17 mouse cellular contexts compared by ENCODE assay signal in genomic region chr6:8095856-8096255, GRCm38 (mm10).
DNase-seq lines count a peak whose midpoint lies in the region; ATAC-seq lines count a peak whose summit lies in the region.
"Had no signal": no experiment of that assay in that cellular context is flagged by ENCODE, and none has a peak within 500 bp of the region (broad histone marks: within the 10 kb centered on the region; RNA-seq: fewer than 3 reads in every experiment).

No protein-coding gene starts in this region.

- H3K4me2 ChIP-seq in hindbrain, embryonic 16.5 days (ENCODE audit: low read length): no peak overlapping the region
- H3K4me2 ChIP-seq in hindbrain, embryonic 14.5 days (replicated peaks): no peak overlapping the region
- H3K4me2 ChIP-seq: embryonic facial prominence, embryonic 13.5 days; heart, embryonic 11.5 days; limb, embryonic 12.5 days; liver, embryonic 15.5 days; midbrain, embryonic 11.5 days had no signal

- ATAC-seq in hindbrain, embryonic 16.5 days: peak; percentile 69; the same call in 1 of the 2 replicates
- no peak for ATAC-seq in hindbrain, embryonic 14.5 days (ENCODE audit: low FRiP score)

- no peak overlapping the region for H3K4me3 ChIP-seq in hindbrain, embryonic 16.5 days (ENCODE audit: low read length)
- no peak overlapping the region for H3K4me3 ChIP-seq in hindbrain, embryonic 14.5 days (replicated peaks; ENCODE audit: low read length)
- H3K4me3 ChIP-seq: embryonic facial prominence, embryonic 13.5 days; limb, embryonic 12.5 days; liver, embryonic 15.5 days; myocyte had no signal

- H3K9me3 ChIP-seq in hindbrain, embryonic 16.5 days (ENCODE audit: control insufficient read depth, low read length): no peaks in the 10 kb centered on the region
- no peaks in the 10 kb centered on the region for H3K9me3 ChIP-seq in hindbrain, embryonic 14.5 days (ENCODE audit: control insufficient read depth, low read length)
- H3K9me3 ChIP-seq: embryonic facial prominence, embryonic 13.5 days; limb, embryonic 12.5 days; liver, embryonic 15.5 days had no signal

- DNase-seq in hindbrain, embryonic 14.5 days (ENCODE audit: low spot score): no peak
- peak; percentile 0 for DNase-seq in MN1 (ENCODE audit: low spot score)
- DNase-seq in cerebellum, adult 11-12 months: peak; percentile 82
- DNase-seq in cerebellum, postnatal 36 days: peak; percentile 78
- DNase-seq in right cerebral cortex, adult 2 months (ENCODE audit: low spot score in 2 of 2): no peak
- no peak for DNase-seq in spleen, postnatal 14 days (ENCODE audit: low spot score in 2 of 2)
- DNase-seq in thymus, postnatal 0 days (ENCODE audit: low spot score): no peak
- DNase-seq: adrenal gland, postnatal 14 days; gastrocnemius, postnatal 25 days; kidney, adult 11 months had no signal

- H3K27ac ChIP-seq in hindbrain, embryonic 16.5 days (ENCODE audit: low read depth, low read length): no peak overlapping the region
- no peak overlapping the region for H3K27ac ChIP-seq in hindbrain, embryonic 14.5 days
- H3K27ac ChIP-seq: embryonic facial prominence, embryonic 13.5 days; limb, embryonic 12.5 days; liver, embryonic 15.5 days had no signal

- no peaks in the 10 kb centered on the region for H3K27me3 ChIP-seq in hindbrain, embryonic 16.5 days (replicated peaks; ENCODE audit: control insufficient read depth, insufficient read depth, low read length)
- no peaks in the 10 kb centered on the region for H3K27me3 ChIP-seq in hindbrain, embryonic 14.5 days (ENCODE audit: control insufficient read depth, insufficient read depth, low read length)
- H3K27me3 ChIP-seq: embryonic facial prominence, embryonic 13.5 days; limb, embryonic 12.5 days; liver, embryonic 15.5 days had no signal

- H3K9ac ChIP-seq in hindbrain, embryonic 16.5 days (ENCODE audit: low read depth, low read length): no peak overlapping the region
- H3K9ac ChIP-seq in hindbrain, embryonic 14.5 days: no peak overlapping the region
- H3K9ac ChIP-seq: embryonic facial prominence, embryonic 13.5 days; limb, embryonic 12.5 days; liver, embryonic 15.5 days had no signal

- peaks cover 4% of the 10 kb centered on the region for H3K4me1 ChIP-seq in hindbrain, embryonic 16.5 days (ENCODE audit: control insufficient read depth, insufficient read depth, low read depth, low read length)
- no peaks in the 10 kb centered on the region for H3K4me1 ChIP-seq in hindbrain, embryonic 14.5 days (replicated peaks; ENCODE audit: control insufficient read depth, insufficient read depth, low read length)
- H3K4me1 ChIP-seq: embryonic facial prominence, embryonic 13.5 days; liver, embryonic 15.5 days had no signal

- no peaks in the 10 kb centered on the region for H3K36me3 ChIP-seq in hindbrain, embryonic 16.5 days (ENCODE audit: control insufficient read depth, insufficient read depth, low read length)
- H3K36me3 ChIP-seq in hindbrain, embryonic 14.5 days (replicated peaks; ENCODE audit: control insufficient read depth, insufficient read depth): no peaks in the 10 kb centered on the region
- H3K36me3 ChIP-seq: embryonic facial prominence, embryonic 13.5 days; limb, embryonic 12.5 days; liver, embryonic 15.5 days had no signal

- 61% methylated on average over 3 of the region's 3 CpGs for WGBS in hindbrain, embryonic 16.5 days
- 64% methylated on average over 3 of the region's 3 CpGs for WGBS in hindbrain, embryonic 14.5 days

Comparison
In these comparisons a context has a peak if more than half of its experiments do, and no peak if none do; other contexts are left out.
1. DNase-seq: peak in MN1 (single experiment), cerebellum, adult 11-12 months (single experiment) and cerebellum, postnatal 36 days (2 of 2); none in hindbrain, embryonic 14.5 days (single experiment), right cerebral cortex, adult 2 months (0 of 2), spleen, postnatal 14 days (0 of 2) and thymus, postnatal 0 days (single experiment).